Mouse (Mus musculus) MEL (cell line): ENCODE data around the gene Mapk8ip3.

Experiments
- CTCF ChIP-seq, 3 experiments: IDR thresholded peaks in 2 of 3; conservative IDR thresholded peaks in 1 of 3; 2 replicates each; pipeline ENCODE4 v1.5.1; 2011 to 2012; ENCODE audit warnings: low read length in 3 of 3, low read depth in 2 of 3, mild to moderate bottlenecking in 2 of 3, improper control_type of control experiment in 1 of 3, inconsistent platforms in 1 of 3, mixed read lengths in 1 of 3, moderate library complexity in 1 of 3; ENCODE audit not compliant: control insufficient read depth in 1 of 3, insufficient read depth in 1 of 3, poor library complexity in 1 of 3, severe bottlenecking in 1 of 3
- EP300 ChIP-seq, 2 experiments: IDR thresholded peaks; 2 replicates each; pipeline ENCODE4 v1.6.1; 2011; ENCODE audit warnings: improper control_type of control experiment in 2 of 2, low read length in 2 of 2, low read depth in 1 of 2, mild to moderate bottlenecking in 1 of 2
- POLR2AphosphoS5 ChIP-seq: IDR thresholded peaks from 2 replicates; pipeline ENCODE4 v1.6.1; 2012; ENCODE audit warnings: low read depth, borderline replicate concordance, mild to moderate bottlenecking, inconsistent platforms, low read length, moderate library complexity, mixed read lengths
- TCF12 ChIP-seq: IDR thresholded peaks from 2 replicates; pipeline ENCODE4 v1.6.1; 2014; ENCODE audit warnings: low read depth, mild to moderate bottlenecking, inconsistent platforms, low read length, improper control_type of control experiment, moderate library complexity

- TF ChIP-seq CTCF (IDR thresholded peaks at IDR 0.05 in 2 of 3, conservative IDR thresholded peaks at IDR 0.05 in 1 of 3; ENCODE audit: control insufficient read depth in 1 of 3, insufficient read depth in 1 of 3, low read depth in 2 of 3, low read length in 3 of 3, poor library complexity in 1 of 3, severe bottlenecking in 1 of 3) (no peak), POLR2AphosphoS5 (no peak), EP300 (IDR thresholded peaks at IDR 0.05; ENCODE audit: low read depth in 1 of 2, low read length in 2 of 2) (no peak), TCF12 (no peak)
Observed at GRCm38 (mm10) chr17:24935666-24936065, 1.1 kb downstream of the Mapk8ip3 start.
